Mouse (Mus musculus) liver, embryonic 11.5 days (tissue): ENCODE data around the gene Slc1a3. TPM values are rescaled to one million over a fixed set of nuclear protein-coding genes. Genes with fewer than 3 reads are reported as not detected.
A peak's percentile ranks its signal among the peaks of the same experiment; 100 is the strongest.

ENCODE experiments used
- ATAC-seq: fragments of 200-750 bp; cut with Nextera tagmentation; replicated peaks from 2 replicates; pipeline ENCODE4 v1.8.0; 2017; ENCODE audit warnings: moderate number of reproducible peaks, mild to moderate bottlenecking, moderate TSS enrichment, moderate library complexity; ENCODE audit not compliant: low FRiP score
- DNase-seq: peaks from one replicate; pipeline ENCODE4 v3.0.0-alpha.2; 2017; ENCODE audit warnings: low spot score
- H3K27ac ChIP-seq: fragments of 300-500 bp; sonication (generic); 2 replicates; pipeline ENCODE4 v1.5.1; 2014; ENCODE audit warnings: mild to moderate bottlenecking, low read depth, low read length, control low read depth
- H3K27me3 ChIP-seq: fragments of 300-500 bp; sonication (generic); replicated peaks from 2 replicates; pipeline ENCODE4 v1.6.1; 2014; ENCODE audit warnings: low read length, mixed read lengths; ENCODE audit not compliant: control insufficient read depth, insufficient read depth
- H3K36me3 ChIP-seq: fragments of 300-500 bp; sonication (generic); 2 replicates; pipeline ENCODE4 v1.6.1; 2014; ENCODE audit warnings: mild to moderate bottlenecking, low read length, moderate library complexity, mixed read lengths; ENCODE audit not compliant: control insufficient read depth, insufficient read depth
- H3K4me1 ChIP-seq: fragments of 300-500 bp; sonication (generic); replicated peaks from 2 replicates; pipeline ENCODE4 v1.6.1; 2014; ENCODE audit warnings: low read length, mixed read lengths; ENCODE audit not compliant: control insufficient read depth, insufficient read depth
- H3K4me2 ChIP-seq: fragments of 300-500 bp; sonication (generic); 2 replicates; pipeline ENCODE4 v1.6.1; 2014; ENCODE audit warnings: mild to moderate bottlenecking, control low read depth, moderate library complexity
- H3K4me3 ChIP-seq: fragments of 300-500 bp; sonication (generic); 2 replicates; pipeline ENCODE4 v1.5.1; 2014; ENCODE audit warnings: low read depth, low read length, control low read depth
- H3K9ac ChIP-seq: fragments of 300-500 bp; sonication (generic); 2 replicates; pipeline ENCODE4 v1.6.1; 2014; ENCODE audit warnings: low read depth, low read length, control low read depth
- H3K9me3 ChIP-seq: fragments of 300-500 bp; sonication (generic); 2 replicates; pipeline ENCODE4 v1.6.1; 2016; ENCODE audit warnings: low read length, inconsistent platforms, mixed read lengths; ENCODE audit not compliant: control insufficient read depth
- WGBS: fragments of 180-500 bp; shearing (Covaris S2); extraction: QIAGEN DNeasy Blood & Tissue Kit; methylation state at CpG from one replicate; pipeline ENCODE4 v1.1.7; 2014; 5-methylcytosine and 5-hydroxymethylcytosine counted together
- polyA plus RNA-seq: library from polyadenylated mRNA; unstranded; fragments of >200 nt; fragmentation: Nextera tagmentation; extraction: Ambion mirVana; gene quantifications from 2 replicates; pipeline ENCODE4 v1.2.1, GENCODE M21; 2014

Gene Slc1a3
- polyA plus RNA-seq: 7.3 and 9.0 TPM in 2 replicates

- Histone ChIP-seq H3K4me1 (peaks cover 6% of the 10 kb centered on the region; the same call in 1 of the 2 replicates), H3K9me3 (no peaks in the 10 kb centered on the region), H3K4me2 (peak within 1 kb of the TSS; percentile 97), H3K27ac (no peak within 1 kb of the TSS), H3K9ac (peak within 1 kb of the TSS; percentile 66), H3K36me3 (no peaks in the 10 kb centered on the region; the same call in 1 of the 2 replicates), H3K4me3 (peak within 1 kb of the TSS; percentile 67), H3K27me3 (no peaks in the 10 kb centered on the region)
- peak; percentile 63 for DNase-seq
- WGBS: 2% methylated on average over 34 of the region's 34 CpGs
- ATAC-seq: peak; percentile 89
Observed at GRCm38 (mm10) chr15:8710146-8711006, at the start of gene Slc1a3. Gene Slc1a3 (minus strand): TSS chr15:8710764.

DNA sequence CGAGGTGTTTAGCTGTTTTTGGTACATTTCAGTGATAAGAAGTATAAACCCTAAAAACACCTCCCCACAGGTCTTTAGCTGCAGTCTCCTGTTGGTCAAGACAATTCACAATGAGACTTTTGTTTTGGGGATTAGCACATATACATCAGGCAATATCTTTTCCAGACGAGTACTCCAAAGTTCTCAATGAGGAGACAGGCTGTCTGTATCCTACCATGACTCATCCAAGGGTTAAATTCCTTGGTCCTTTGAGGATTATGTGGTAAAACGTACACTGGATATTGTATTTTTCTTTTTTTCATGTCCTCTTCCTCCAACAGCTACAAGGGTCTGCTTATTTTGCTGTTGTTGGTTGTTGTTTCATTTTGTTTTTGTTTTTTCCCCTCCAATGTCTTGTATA lies 48.5 kb upstream of the Slc1a3 start:
- no peak overlapping the region for H3K27ac ChIP-seq
- no peaks in the 10 kb centered on the region for H3K9me3 ChIP-seq
- no peak overlapping the region for H3K4me2 ChIP-seq
- H3K4me3 ChIP-seq: no peak overlapping the region
- H3K4me1 ChIP-seq: peaks cover 15% of the 10 kb centered on the region
- H3K9ac ChIP-seq: no peak overlapping the region
- H3K27me3 ChIP-seq: no peaks in the 10 kb centered on the region
- 63% methylated on average over 3 of the region's 3 CpGs for WGBS
- H3K36me3 ChIP-seq: no peaks in the 10 kb centered on the region
- ATAC-seq: no peak
- DNase-seq: no peak

- ATAC-seq (no peak), DNase-seq (no peak)
- Histone ChIP-seq H3K4me3 (no peak overlapping the region), H3K9ac (no peak overlapping the region), H3K4me2 (no peak overlapping the region), H3K4me1 (peaks cover 5% of the 10 kb centered on the region), H3K9me3 (no peaks in the 10 kb centered on the region), H3K27ac (no peak overlapping the region), H3K27me3 (no peaks in the 10 kb centered on the region), H3K36me3 (no peaks in the 10 kb centered on the region)
- 83% methylated on average over 6 of the region's 6 CpGs for WGBS
Observed at GRCm38 (mm10) chr15:8756441-8756840, 45.9 kb upstream of the Slc1a3 start.

DNA sequence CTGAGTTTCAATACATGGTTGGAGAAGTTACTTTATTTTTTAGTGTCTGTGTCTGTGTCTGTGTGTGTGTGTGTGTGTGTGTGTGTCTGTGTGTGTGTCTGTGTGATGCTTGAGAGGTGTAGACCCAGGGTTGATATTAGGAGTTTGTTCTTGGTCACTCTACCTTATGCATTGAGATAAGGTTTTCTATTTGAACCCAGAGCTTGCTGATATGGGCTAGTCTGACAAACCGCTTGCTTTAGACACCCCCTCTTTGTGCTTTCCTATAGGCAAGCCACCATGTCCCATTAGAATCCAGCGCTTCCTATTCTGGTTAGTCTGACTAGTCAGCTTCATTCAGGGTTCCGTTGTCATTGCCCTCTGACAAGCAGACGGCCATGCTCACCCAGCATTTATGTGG lies 39.2 kb upstream of the Slc1a3 start:
- Histone ChIP-seq H3K27ac (no peak overlapping the region), H3K9ac (no peak overlapping the region), H3K9me3 (no peaks in the 10 kb centered on the region), H3K4me3 (no peak overlapping the region), H3K27me3 (no peaks in the 10 kb centered on the region), H3K36me3 (no peaks in the 10 kb centered on the region), H3K4me2 (no peak overlapping the region), H3K4me1 (no peaks in the 10 kb centered on the region)
- no peak; the same call in 1 of the 2 replicates for ATAC-seq
- no peak for DNase-seq
- WGBS: 77% methylated on average over 4 of the region's 4 CpGs

GRCm38 (mm10) chr15:8748771-8749170 lies 38.2 kb upstream of the Slc1a3 start:
- 71% methylated on average over 1 of the region's 1 CpGs for WGBS
- Histone ChIP-seq H3K4me3 (no peak overlapping the region), H3K4me1 (no peaks in the 10 kb centered on the region), H3K27ac (no peak overlapping the region), H3K36me3 (no peaks in the 10 kb centered on the region), H3K9ac (no peak overlapping the region), H3K4me2 (no peak overlapping the region), H3K9me3 (no peaks in the 10 kb centered on the region), H3K27me3 (no peaks in the 10 kb centered on the region)
- DNase-seq (no peak), ATAC-seq (no peak; the same call in 1 of the 2 replicates)

- Histone ChIP-seq H3K9ac (no peak overlapping the region), H3K36me3 (no peaks in the 10 kb centered on the region), H3K9me3 (no peaks in the 10 kb centered on the region), H3K4me2 (no peak overlapping the region), H3K4me3 (no peak overlapping the region), H3K27ac (no peak overlapping the region), H3K4me1 (no peaks in the 10 kb centered on the region), H3K27me3 (no peaks in the 10 kb centered on the region)
- WGBS: 68% methylated on average over 6 of the region's 6 CpGs
- DNase-seq (no peak), ATAC-seq (no peak)
Observed at GRCm38 (mm10) chr15:8741593-8741992, 31.0 kb upstream of the Slc1a3 start.

- DNase-seq (no peak), ATAC-seq (no peak)
- H3K36me3 ChIP-seq: no peaks in the 10 kb centered on the region
- H3K4me3 ChIP-seq: no peak overlapping the region
- no peak overlapping the region for H3K4me2 ChIP-seq
- no peak overlapping the region for H3K9ac ChIP-seq
- H3K27ac ChIP-seq: no peak overlapping the region
- no peaks in the 10 kb centered on the region for H3K4me1 ChIP-seq
- 84% methylated on average over 8 of the region's 8 CpGs for WGBS
- no peaks in the 10 kb centered on the region for H3K9me3 ChIP-seq
- H3K27me3 ChIP-seq: no peaks in the 10 kb centered on the region
Observed at GRCm38 (mm10) chr15:8740724-8741123, 30.2 kb upstream of the Slc1a3 start.

DNA sequence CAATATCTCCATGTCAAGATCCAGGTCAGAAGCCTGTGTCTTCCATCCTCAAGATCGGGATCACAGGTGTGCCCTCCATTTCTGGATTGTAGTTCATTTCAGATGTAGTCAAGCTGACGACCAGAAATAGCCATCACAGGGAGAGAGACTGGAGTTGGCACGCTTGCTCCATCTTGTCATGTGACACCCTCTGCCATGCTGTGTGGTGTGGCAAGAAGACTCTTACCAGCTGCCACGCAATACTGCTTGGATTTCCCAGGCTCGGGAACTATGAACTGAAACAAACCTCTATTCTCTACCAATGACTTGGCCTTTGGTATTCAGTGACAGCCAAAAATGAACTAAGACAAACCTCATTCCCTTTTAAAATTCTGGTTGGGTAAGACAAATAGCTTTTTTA lies 27.6 kb upstream of the Slc1a3 start:
- no peak for ATAC-seq
- WGBS: 84% methylated on average over 5 of the region's 5 CpGs

DNA sequence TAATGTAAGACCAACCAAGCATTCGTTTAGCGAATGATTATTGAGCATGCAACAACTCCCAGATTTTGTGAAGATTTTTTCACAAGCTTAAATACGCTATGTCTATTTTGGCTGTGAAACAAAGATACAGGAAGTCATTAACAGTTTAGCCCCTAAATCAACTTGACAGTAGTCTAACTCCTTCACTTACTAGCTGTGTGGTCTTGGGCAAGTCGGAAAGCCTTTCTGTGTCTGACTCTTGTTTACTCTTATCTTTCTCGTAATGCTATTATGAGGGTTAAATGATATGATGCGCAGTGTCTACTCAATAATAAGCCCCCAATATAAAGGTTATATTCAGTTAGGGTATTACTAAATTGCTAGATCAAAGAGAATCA lies 23.8 kb upstream of the Slc1a3 start:
- WGBS: 68% methylated on average over 6 of the region's 6 CpGs
- H3K4me2 ChIP-seq: no peak overlapping the region
- no peaks in the 10 kb centered on the region for H3K9me3 ChIP-seq
- no peak overlapping the region for H3K9ac ChIP-seq
- ATAC-seq: no peak
- H3K4me3 ChIP-seq: no peak overlapping the region
- no peaks in the 10 kb centered on the region for H3K4me1 ChIP-seq
- H3K27ac ChIP-seq: no peak overlapping the region
- no peak for DNase-seq
- no peaks in the 10 kb centered on the region for H3K27me3 ChIP-seq
- H3K36me3 ChIP-seq: no peaks in the 10 kb centered on the region

More for the DNA sequence above, 27.6 kb upstream of the Slc1a3 start:
- Histone ChIP-seq H3K27ac (no peak overlapping the region), H3K9ac (no peak overlapping the region), H3K4me2 (no peak overlapping the region), H3K36me3 (no peaks in the 10 kb centered on the region), H3K27me3 (no peaks in the 10 kb centered on the region), H3K4me1 (no peaks in the 10 kb centered on the region), H3K4me3 (no peak overlapping the region), H3K9me3 (no peaks in the 10 kb centered on the region)
- no peak for DNase-seq
